Mouse (Mus musculus) CH12.LX (cell line): ENCODE data around the gene Tnxb.

Experiments
- ELF1 ChIP-seq: IDR thresholded peaks from 2 replicates; pipeline ENCODE4 v1.6.1; 2014; ENCODE audit warnings: low read depth, mild to moderate bottlenecking, inconsistent platforms, low read length, improper control_type of control experiment
- EP300 ChIP-seq: IDR thresholded peaks from 2 replicates; pipeline ENCODE4 v1.6.1; 2011; ENCODE audit warnings: low read length, improper control_type of control experiment
- JUN ChIP-seq: IDR thresholded peaks from 2 replicates; pipeline ENCODE4 v1.6.1; 2011; ENCODE audit warnings: low read depth, mild to moderate bottlenecking, low read length, improper control_type of control experiment, moderate library complexity; ENCODE audit not compliant: insufficient read depth
- JUND ChIP-seq: conservative IDR thresholded peaks from 2 replicates; pipeline ENCODE4 v1.6.1; 2011; ENCODE audit warnings: low read depth, low read length, improper control_type of control experiment
- MAX ChIP-seq: IDR thresholded peaks from 2 replicates; pipeline ENCODE4 v1.6.1; 2011; ENCODE audit warnings: low read length, improper control_type of control experiment
- NELFE ChIP-seq: IDR thresholded peaks from 2 replicates; pipeline ENCODE4 v1.6.1; 2011; ENCODE audit warnings: low read depth, low read length, improper control_type of control experiment
- POLR2A ChIP-seq: IDR thresholded peaks from 2 replicates; pipeline ENCODE4 v1.6.1; 2011; ENCODE audit warnings: low read depth, mild to moderate bottlenecking, improper control_type of control experiment, low read length
- RCOR1 ChIP-seq: conservative IDR thresholded peaks from 2 replicates; pipeline ENCODE4 v1.6.1; 2012; ENCODE audit warnings: low read depth, mild to moderate bottlenecking, inconsistent platforms, low read length, improper control_type of control experiment
- USF1 ChIP-seq: IDR thresholded peaks from 2 replicates; pipeline ENCODE4 v1.6.1; 2014; ENCODE audit warnings: low read depth, mild to moderate bottlenecking, inconsistent platforms, low read length, improper control_type of control experiment
- ZMIZ1 ChIP-seq: IDR thresholded peaks from 2 replicates; pipeline ENCODE4 v1.6.1; 2012; ENCODE audit warnings: low read depth, mild to moderate bottlenecking, inconsistent platforms, low read length, improper control_type of control experiment

DNA sequence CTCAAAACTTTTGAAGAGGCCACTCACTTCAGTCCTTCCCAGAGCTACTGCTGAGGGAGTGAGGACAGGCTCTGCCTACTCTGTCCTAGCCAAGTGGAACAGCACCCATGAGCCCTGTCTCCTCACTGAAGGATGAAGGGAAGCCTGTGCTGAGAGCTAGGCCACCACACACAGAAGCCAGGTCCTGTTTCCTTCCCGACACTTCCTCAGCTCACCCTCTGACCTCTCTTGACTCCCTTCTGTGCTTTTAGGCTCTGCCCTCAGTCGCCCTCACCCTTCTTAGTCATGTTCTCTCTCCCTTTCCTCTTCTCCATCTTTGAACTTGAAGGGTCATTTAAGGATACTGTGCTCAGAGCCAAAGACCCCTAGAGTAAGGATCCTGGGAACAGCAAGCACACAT lies 13.1 kb upstream of the Tnxb start:
- TF ChIP-seq EP300 (no peak), NELFE (no peak), POLR2A (no peak), ELF1 (no peak), MAX (no peak), JUN (no peak), USF1 (no peak), RCOR1 (no peak), ZMIZ1 (no peak), JUND (no peak)
